Mouse (Mus musculus): ENCODE data around the gene Pla1a. TPM values are rescaled to one million over a fixed set of nuclear protein-coding genes. Genes with fewer than 3 reads are reported as not detected.
A peak's percentile ranks its signal among the peaks of the same experiment; 100 is the strongest.

The Pla1a gene
- polyA plus RNA-seq, 1 experiment from 2014 or later: 0.81 TPM

GRCm38 (mm10) chr16:38473661-38474060 lies 40.7 kb upstream of the Pla1a start:
- Histone ChIP-seq H3K27ac (ENCODE audit: low read depth) (no peak overlapping the region), H3K9me3 (ENCODE audit: control insufficient read depth, low read length) (no peaks in the 10 kb centered on the region), H3K4me2 (ENCODE audit: low read length) (no peak overlapping the region), H3K36me3 (ENCODE audit: control insufficient read depth, insufficient read depth, low read length) (no peaks in the 10 kb centered on the region), H3K27me3 (replicated peaks; ENCODE audit: control insufficient read depth, insufficient read depth, low read length) (no peaks in the 10 kb centered on the region), H3K4me3 (ENCODE audit: low read depth, low read length) (no peak overlapping the region), H3K9ac (ENCODE audit: low read length) (no peak overlapping the region), H3K4me1 (replicated peaks; ENCODE audit: control insufficient read depth, insufficient read depth, low read length) (peaks cover 6% of the 10 kb centered on the region; the same call in 1 of the 2 replicates)
- no peak for DNase-seq (ENCODE audit: low spot score)
- no peak for ATAC-seq (replicated peaks; ENCODE audit: low FRiP score, low TSS enrichment, low read depth)
- WGBS: 89% methylated on average over 5 of the region's 5 CpGs

GRCm38 (mm10) chr16:38472507-38472873 lies 39.5 kb upstream of the Pla1a start:
- 90% methylated on average over 5 of the region's 5 CpGs for WGBS
- Histone ChIP-seq H3K27ac (ENCODE audit: low read depth) (no peak overlapping the region), H3K9me3 (ENCODE audit: control insufficient read depth, low read length) (no peaks in the 10 kb centered on the region), H3K4me1 (replicated peaks; ENCODE audit: control insufficient read depth, insufficient read depth, low read length) (peaks cover 6% of the 10 kb centered on the region; the same call in 1 of the 2 replicates), H3K4me3 (ENCODE audit: low read depth, low read length) (no peak overlapping the region), H3K27me3 (replicated peaks; ENCODE audit: control insufficient read depth, insufficient read depth, low read length) (no peaks in the 10 kb centered on the region), H3K4me2 (ENCODE audit: low read length) (no peak overlapping the region), H3K36me3 (ENCODE audit: control insufficient read depth, insufficient read depth, low read length) (no peaks in the 10 kb centered on the region), H3K9ac (ENCODE audit: low read length) (no peak overlapping the region)
- ATAC-seq (replicated peaks; ENCODE audit: low FRiP score, low TSS enrichment, low read depth): no peak
- DNase-seq (ENCODE audit: low spot score): no peak

- H3K4me2 ChIP-seq (ENCODE audit: low read length): no peak overlapping the region
- no peaks in the 10 kb centered on the region for H3K27me3 ChIP-seq (replicated peaks; ENCODE audit: control insufficient read depth, insufficient read depth, low read length)
- no peak overlapping the region for H3K27ac ChIP-seq (ENCODE audit: low read depth)
- 77% methylated on average over 11 of the region's 11 CpGs for WGBS
- ATAC-seq (replicated peaks; ENCODE audit: low FRiP score, low TSS enrichment, low read depth) (no peak), DNase-seq (ENCODE audit: low spot score) (no peak)
- no peaks in the 10 kb centered on the region for H3K36me3 ChIP-seq (ENCODE audit: control insufficient read depth, insufficient read depth, low read length)
- no peaks in the 10 kb centered on the region for H3K9me3 ChIP-seq (ENCODE audit: control insufficient read depth, low read length)
- H3K9ac ChIP-seq (ENCODE audit: low read length): no peak overlapping the region
- H3K4me3 ChIP-seq (ENCODE audit: low read depth, low read length): no peak overlapping the region
- H3K4me1 ChIP-seq (replicated peaks; ENCODE audit: control insufficient read depth, insufficient read depth, low read length): peaks cover 2% of the 10 kb centered on the region; the same call in 1 of the 2 replicates
These were observed 39.0 kb upstream of the Pla1a start for GRCm38 (mm10) chr16:38471697-38472506.

GRCm38 (mm10) chr16:38469437-38469836 lies 36.5 kb upstream of the Pla1a start:
- Histone ChIP-seq H3K9me3 (ENCODE audit: control insufficient read depth, low read length) (no peaks in the 10 kb centered on the region), H3K27ac (ENCODE audit: low read depth) (no peak overlapping the region), H3K9ac (ENCODE audit: low read length) (no peak overlapping the region), H3K36me3 (ENCODE audit: control insufficient read depth, insufficient read depth, low read length) (no peaks in the 10 kb centered on the region), H3K4me3 (ENCODE audit: low read depth, low read length) (no peak overlapping the region), H3K4me2 (ENCODE audit: low read length) (no peak overlapping the region), H3K27me3 (replicated peaks; ENCODE audit: control insufficient read depth, insufficient read depth, low read length) (no peaks in the 10 kb centered on the region), H3K4me1 (replicated peaks; ENCODE audit: control insufficient read depth, insufficient read depth, low read length) (no peaks in the 10 kb centered on the region)
- no peak for ATAC-seq (replicated peaks; ENCODE audit: low FRiP score, low TSS enrichment, low read depth)
- WGBS: 78% methylated on average over 8 of the region's 8 CpGs
- DNase-seq (ENCODE audit: low spot score): no peak

- DNase-seq (ENCODE audit: low spot score): no peak
- no peak overlapping the region for H3K4me3 ChIP-seq (ENCODE audit: low read depth, low read length)
- 43% methylated on average over 3 of the region's 3 CpGs for WGBS
- H3K9ac ChIP-seq (ENCODE audit: low read length): no peak overlapping the region
- no peaks in the 10 kb centered on the region for H3K27me3 ChIP-seq (replicated peaks; ENCODE audit: control insufficient read depth, insufficient read depth, low read length)
- no peak overlapping the region for H3K27ac ChIP-seq (ENCODE audit: low read depth)
- no peaks in the 10 kb centered on the region for H3K36me3 ChIP-seq (ENCODE audit: control insufficient read depth, insufficient read depth, low read length)
- H3K4me2 ChIP-seq (ENCODE audit: low read length): no peak overlapping the region
- no peak for ATAC-seq (replicated peaks; ENCODE audit: low FRiP score, low TSS enrichment, low read depth)
- H3K4me1 ChIP-seq (replicated peaks; ENCODE audit: control insufficient read depth, insufficient read depth, low read length): no peaks in the 10 kb centered on the region
- H3K9me3 ChIP-seq (ENCODE audit: control insufficient read depth, low read length): no peaks in the 10 kb centered on the region
These were observed 35.7 kb upstream of the Pla1a start for GRCm38 (mm10) chr16:38468706-38469018.

GRCm38 (mm10) chr16:38467917-38468705 lies 35.2 kb upstream of the Pla1a start:
- Histone ChIP-seq H3K9me3 (ENCODE audit: control insufficient read depth, low read length) (no peaks in the 10 kb centered on the region), H3K9ac (ENCODE audit: low read length) (no peak overlapping the region), H3K27me3 (replicated peaks; ENCODE audit: control insufficient read depth, insufficient read depth, low read length) (no peaks in the 10 kb centered on the region), H3K27ac (ENCODE audit: low read depth) (no peak overlapping the region), H3K4me1 (replicated peaks; ENCODE audit: control insufficient read depth, insufficient read depth, low read length) (no peaks in the 10 kb centered on the region), H3K4me2 (ENCODE audit: low read length) (no peak overlapping the region), H3K36me3 (ENCODE audit: control insufficient read depth, insufficient read depth, low read length) (no peaks in the 10 kb centered on the region), H3K4me3 (ENCODE audit: low read depth, low read length) (no peak overlapping the region)
- WGBS: 73% methylated on average over 8 of the region's 8 CpGs
- DNase-seq (ENCODE audit: low spot score) (no peak), ATAC-seq (replicated peaks; ENCODE audit: low FRiP score, low TSS enrichment, low read depth) (no peak)

GRCm38 (mm10) chr16:38467091-38467916 lies 34.4 kb upstream of the Pla1a start:
- DNase-seq (ENCODE audit: low spot score) (no peak), ATAC-seq (replicated peaks; ENCODE audit: low FRiP score, low TSS enrichment, low read depth) (peak; percentile 50; the same call in 1 of the 2 replicates)
- 84% methylated on average over 13 of the region's 13 CpGs for WGBS
- Histone ChIP-seq H3K27ac (ENCODE audit: low read depth) (no peak overlapping the region), H3K9me3 (ENCODE audit: control insufficient read depth, low read length) (no peaks in the 10 kb centered on the region), H3K4me2 (ENCODE audit: low read length) (no peak overlapping the region), H3K36me3 (ENCODE audit: control insufficient read depth, insufficient read depth, low read length) (no peaks in the 10 kb centered on the region), H3K9ac (ENCODE audit: low read length) (no peak overlapping the region), H3K4me1 (replicated peaks; ENCODE audit: control insufficient read depth, insufficient read depth, low read length) (no peaks in the 10 kb centered on the region), H3K27me3 (replicated peaks; ENCODE audit: control insufficient read depth, insufficient read depth, low read length) (no peaks in the 10 kb centered on the region), H3K4me3 (ENCODE audit: low read depth, low read length) (no peak overlapping the region)

- Histone ChIP-seq H3K4me2 (ENCODE audit: low read length) (no peak overlapping the region), H3K27ac (ENCODE audit: low read depth) (no peak overlapping the region), H3K4me1 (replicated peaks; ENCODE audit: control insufficient read depth, insufficient read depth, low read length) (no peaks in the 10 kb centered on the region), H3K27me3 (replicated peaks; ENCODE audit: control insufficient read depth, insufficient read depth, low read length) (no peaks in the 10 kb centered on the region), H3K9me3 (ENCODE audit: control insufficient read depth, low read length) (no peaks in the 10 kb centered on the region), H3K9ac (ENCODE audit: low read length) (no peak overlapping the region), H3K36me3 (ENCODE audit: control insufficient read depth, insufficient read depth, low read length) (no peaks in the 10 kb centered on the region), H3K4me3 (ENCODE audit: low read depth, low read length) (no peak overlapping the region)
- WGBS: 80% methylated on average over 4 of the region's 4 CpGs
- ATAC-seq (replicated peaks; ENCODE audit: low FRiP score, low TSS enrichment, low read depth) (no peak), DNase-seq (ENCODE audit: low spot score) (no peak)
These were observed 33.1 kb upstream of the Pla1a start for GRCm38 (mm10) chr16:38466089-38466488.

Data from intestine, embryonic 14.5 days (tissue).